Mouse (Mus musculus) embryo, embryonic 11.5 days (tissue): Measurements from ENCODE around the gene Hdx.

Experiments
- DNase-seq: peaks from one replicate; pipeline ENCODE4 v3.0.0-alpha.2; 2012; ENCODE audit warnings: low read depth, low spot score

Gene Hdx

DNA sequence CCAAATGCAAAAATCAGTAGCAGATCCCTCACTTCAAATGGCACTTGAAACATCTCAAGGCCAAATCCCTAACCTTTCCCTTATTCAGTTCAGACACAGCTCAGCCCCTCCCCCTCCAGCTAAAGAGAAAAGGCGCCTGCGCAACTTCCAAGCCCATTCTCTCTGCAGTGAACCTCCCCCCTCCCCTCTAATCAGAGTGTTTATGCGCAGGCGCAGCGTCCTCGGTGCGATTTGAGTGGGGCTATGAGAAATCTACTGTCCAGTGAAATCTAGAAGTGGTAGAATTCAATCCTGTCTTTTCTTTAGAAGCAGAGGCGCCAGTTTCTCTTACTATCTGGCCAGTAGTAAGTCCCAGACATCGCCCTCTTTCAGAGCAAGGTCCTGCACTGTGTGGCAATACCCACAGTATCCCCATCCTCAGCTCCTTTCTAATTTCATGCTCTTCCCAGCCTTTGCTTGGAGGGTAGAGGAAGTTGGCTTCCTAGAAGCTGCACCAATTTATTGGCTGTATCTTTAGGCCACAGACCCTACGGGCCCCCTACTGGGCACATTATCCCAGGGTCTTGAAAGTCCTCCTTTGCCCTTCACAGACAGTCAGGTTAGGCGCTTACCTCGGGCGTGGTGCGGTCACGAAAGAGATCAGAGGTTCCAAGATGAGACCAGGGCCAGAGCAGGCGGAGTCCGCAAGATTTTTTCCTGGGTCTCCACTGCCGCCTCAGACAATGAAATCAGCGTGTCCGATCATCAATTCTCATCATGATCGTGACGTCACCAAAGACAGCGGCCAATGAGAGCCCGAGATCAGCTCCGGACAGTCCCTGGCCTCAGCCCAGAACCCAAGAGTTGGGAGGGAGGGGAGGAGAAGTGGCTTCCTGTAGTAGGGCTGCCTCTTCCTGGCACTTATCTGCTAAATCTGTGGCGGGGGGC lies at the start of gene Hdx:
Gene Hdx (minus strand): TSS at position 724 of the 927 bp plus-strand sequence.
- DNase-seq, result peak; percentile 59

DNA sequence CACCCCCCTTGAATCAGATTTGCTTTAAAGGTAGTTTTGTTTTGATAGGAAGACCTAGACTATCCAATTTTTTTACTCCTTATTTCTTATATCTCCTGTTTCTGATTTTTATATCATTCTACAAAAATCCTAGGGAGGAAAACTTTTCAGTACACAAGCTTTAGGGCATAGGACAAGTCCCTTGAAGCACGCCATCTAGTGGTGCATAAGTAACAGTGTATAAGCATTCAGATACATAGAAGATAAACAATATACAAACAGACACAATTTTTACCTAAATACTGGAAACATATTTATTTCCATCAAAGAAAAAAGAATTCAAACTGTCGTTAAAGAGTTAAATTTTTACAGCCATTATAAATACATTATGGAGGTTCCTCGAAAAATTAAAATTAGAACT lies 11.2 kb downstream of the Hdx start:
- no peak for DNase-seq

DNA sequence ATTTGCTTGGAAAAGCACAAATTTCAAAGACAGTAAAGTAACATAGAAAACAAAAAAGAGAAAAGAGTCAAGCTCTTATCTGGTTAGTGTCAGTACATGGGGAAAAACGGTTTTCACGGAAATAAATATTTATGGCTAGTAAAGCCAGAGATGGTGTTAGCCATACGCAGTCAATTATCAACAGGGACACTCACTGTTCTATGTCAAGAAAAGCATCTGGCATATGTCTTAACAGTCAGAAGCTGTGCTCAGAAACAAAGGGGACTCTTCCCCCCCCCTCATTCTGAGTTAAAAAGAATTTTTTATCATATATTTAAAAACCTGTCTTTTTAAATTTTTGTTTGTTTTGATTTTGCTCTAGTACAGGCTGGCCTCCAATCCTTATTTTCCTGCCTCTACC lies 25.2 kb downstream of the Hdx start:
- DNase-seq, result no peak

DNA sequence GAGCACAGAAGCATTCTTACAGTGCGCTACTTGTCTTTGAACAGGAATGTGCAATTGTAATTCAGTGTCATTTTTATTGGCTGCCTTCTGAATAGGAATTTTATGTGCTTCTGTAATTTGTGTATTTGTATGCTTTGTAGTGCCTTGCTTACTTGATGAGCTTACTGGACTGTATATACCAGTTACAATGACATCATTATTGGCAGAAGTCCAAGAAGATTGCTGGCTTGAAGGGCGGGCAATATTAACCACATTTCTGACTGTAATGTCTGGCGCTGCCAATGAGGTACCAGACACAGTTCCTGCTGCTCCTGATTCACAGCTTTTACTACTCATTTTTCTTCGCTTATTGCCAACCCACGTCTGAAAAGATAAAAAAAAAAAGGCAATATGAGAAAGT lies 36.5 kb downstream of the Hdx start:
- no peak for DNase-seq

DNA sequence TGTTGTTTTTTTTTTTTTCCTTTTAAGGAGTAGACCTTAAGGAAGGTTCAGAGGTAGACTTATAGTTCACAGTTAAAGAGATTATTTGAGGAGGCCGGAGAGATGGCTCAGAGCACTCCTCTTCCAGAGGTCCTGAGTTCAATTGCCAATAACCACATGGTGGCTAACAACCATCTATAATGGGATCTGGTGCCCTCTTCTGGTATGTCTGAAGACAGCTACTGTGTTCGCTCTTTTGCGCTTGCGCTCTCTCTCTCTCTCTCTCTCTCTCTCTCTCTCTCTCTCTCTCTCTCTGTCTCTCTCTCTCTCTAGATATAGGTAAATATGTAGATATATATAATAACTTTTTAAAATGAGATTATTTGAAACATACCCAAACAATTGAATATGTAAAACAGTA lies 38.2 kb downstream of the Hdx start:
- DNase-seq, result no peak

DNA sequence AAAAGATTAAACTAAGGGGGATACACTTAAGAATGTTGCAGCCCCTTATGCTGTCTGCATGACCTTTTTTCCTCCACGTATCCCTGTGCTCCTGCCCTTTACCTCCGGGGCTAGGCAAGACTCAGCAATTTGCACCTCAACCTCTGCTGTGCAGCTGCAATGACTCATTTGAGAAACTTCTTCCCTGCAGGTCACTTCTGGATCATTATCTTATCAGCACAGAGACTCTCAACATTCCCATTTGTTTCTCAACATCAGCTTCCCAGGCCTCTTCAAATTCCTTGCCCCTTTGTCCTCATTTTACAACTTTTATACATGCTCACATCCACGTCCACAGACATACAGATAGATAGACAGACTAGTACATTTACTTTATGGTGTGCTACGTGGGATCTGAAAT lies 51.9 kb downstream of the Hdx start:
- DNase-seq, result no peak

DNA sequence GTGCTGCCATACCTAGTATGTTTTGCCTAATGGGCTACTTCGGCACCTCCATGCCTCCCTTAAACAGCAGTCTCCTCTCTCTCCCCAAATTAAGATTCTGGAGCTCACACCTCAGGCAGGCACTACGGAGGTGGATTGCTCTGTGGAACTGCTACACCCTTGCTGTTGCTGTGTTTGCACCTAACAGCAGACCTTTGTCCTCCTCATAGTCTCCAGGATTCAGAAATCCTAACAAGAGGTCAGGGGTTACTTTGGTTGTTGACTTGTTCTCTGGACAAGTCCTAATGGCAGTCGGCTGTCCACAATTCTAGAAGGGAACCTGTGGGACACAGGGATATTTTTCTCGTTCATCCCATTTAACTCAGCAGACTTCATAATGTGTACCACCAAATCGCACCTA lies 56.3 kb downstream of the Hdx start:
- no peak for DNase-seq

DNA sequence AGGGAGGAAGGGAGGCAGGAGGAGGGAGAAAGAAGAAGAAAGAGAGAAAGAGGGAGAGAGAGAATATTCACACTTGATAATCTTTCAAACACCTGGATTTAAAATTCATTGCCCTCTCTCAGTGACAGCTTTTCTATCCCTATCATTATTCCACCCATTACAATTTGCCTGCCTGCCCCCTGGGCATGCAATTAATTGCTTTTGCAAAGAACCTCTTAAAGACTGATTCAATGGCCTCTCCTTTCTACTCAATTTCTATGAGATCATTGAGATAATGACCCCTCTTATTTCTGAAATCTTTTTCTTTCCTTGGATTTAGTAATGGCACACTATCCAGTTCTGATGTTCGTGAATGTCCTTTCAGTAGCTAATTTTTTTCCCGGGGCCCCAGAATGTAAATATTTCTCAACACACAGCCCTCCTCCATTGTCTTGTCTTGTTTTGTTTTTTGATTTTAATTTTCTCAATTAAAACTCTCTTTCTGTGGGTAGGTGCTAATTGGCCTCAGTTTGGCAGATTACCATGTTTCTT lies 99.2 kb downstream of the Hdx start:
- no peak for DNase-seq

DNA sequence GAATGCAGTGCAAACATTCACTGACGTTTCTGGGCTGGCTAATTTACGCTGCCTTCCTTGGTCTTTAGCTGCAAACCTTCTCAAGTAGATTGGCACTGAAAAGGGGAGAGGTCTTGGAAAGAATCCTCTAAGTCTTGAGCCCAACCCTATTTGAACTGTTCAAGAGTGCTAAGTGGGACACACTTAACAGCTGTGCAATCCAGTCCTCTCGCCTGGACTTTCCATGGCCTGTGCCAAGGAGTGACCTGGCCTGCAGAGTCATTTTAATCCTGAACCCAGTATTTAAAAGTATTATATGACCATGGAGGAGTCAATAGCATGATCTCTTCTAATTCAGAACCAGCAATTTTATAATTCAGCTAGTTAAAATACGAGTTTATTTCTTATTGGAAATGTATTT lies 109.3 kb downstream of the Hdx start:
- DNase-seq, result no peak

DNA sequence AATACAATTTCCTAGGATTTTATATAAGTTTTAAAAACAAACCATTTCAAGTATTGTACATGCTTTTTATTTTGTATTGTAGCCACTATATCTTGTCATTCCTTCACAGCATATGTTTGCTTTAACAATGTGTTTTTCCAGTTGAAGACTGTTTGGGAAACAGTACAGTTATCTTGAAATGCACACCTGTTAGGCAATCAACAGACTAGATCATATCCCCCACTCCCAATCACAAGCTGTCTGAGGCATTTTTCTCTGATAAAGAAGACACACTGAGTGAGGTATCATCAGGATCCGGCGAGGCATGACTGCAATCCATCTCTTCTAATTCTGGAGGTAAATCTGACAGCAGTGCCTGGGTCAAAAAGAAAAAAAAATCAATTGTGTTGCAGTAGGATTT lies 119.8 kb downstream of the Hdx start:
- DNase-seq, result no peak

DNA sequence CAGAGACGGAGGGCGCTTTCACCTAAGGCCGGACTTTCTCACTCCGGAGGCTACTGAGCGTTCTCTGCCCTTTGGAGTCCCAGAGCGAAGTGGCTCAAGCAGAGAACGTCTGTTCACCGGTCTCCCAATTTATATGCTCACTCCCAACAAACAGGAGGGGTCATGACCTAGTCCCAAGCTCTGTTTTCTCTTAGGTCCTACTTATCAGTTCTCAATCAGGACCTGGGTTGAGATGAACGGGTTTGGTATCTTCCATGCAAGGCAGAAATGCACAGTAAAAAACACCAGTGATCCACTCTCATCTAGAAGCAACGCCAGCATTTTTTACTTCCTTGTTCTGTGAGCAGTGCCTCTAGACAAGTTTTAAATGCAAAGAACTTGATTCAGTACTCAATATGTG lies 159.0 kb downstream of the Hdx start, which contains the start of gene Rps6ka6:
Gene Rps6ka6 (minus strand): TSS at position 101 of the 400 bp plus-strand sequence.
- DNase-seq, result no peak
